Mouse (Mus musculus): ENCODE measurements around the gene Qtrt2.

DNA sequence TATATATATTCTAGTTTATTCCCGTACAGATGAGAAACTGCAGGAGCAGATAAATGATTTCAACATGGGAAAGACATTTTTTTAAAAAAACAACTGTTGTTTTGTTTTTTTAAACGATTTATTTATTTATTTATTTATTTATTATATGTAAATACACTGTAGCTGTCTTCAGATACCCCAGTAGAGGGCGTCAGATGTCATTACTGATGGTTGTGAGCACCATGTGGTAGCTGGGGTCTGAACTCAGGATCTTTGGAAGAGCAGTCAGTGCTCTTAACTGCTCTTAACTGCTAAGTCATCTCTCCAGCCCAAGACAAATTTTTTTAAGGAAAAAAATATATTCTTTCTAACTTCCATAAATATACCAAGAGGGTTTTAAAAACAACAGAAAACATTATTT lies 45.0 kb downstream of the Qtrt2 start:
- TF ChIP-seq CTCF (conservative IDR thresholded peaks at IDR 0.05; ENCODE audit: insufficient read depth, insufficient read length, low read depth, low read length) (no peak), POLR2A (IDR thresholded peaks at IDR 0.05; ENCODE audit: low read depth, low read length) (no peak)

All from kidney, adult 2 months (tissue).